Mouse (Mus musculus) hindbrain, postnatal 0 days (tissue): ENCODE data around the gene Abcb1a. TPM values are rescaled to one million over a fixed set of nuclear protein-coding genes. Genes with fewer than 3 reads are reported as not detected.

Source experiments
- ATAC-seq: fragments of 200-750 bp; cut with Nextera tagmentation; 2 replicates; pipeline ENCODE4 v1.8.0; 2017; ENCODE audit warnings: mild to moderate bottlenecking, moderate TSS enrichment, moderate library complexity
- DNase-seq: peaks from one replicate; pipeline ENCODE4 v3.0.0-alpha.2; 2015; ENCODE audit warnings: low spot score
- H3K27ac ChIP-seq: fragments of 300-500 bp; sonication (generic); 2 replicates; pipeline ENCODE4 v1.5.1; 2014; ENCODE audit warnings: mild to moderate bottlenecking
- H3K27me3 ChIP-seq: fragments of 300-500 bp; sonication (generic); 2 replicates; pipeline ENCODE4 v1.6.1; 2014; ENCODE audit warnings: low read length, mixed read lengths; ENCODE audit not compliant: insufficient read depth
- H3K36me3 ChIP-seq: fragments of 300-500 bp; sonication (generic); 2 replicates; pipeline ENCODE4 v1.6.1; 2014; ENCODE audit warnings: low read length, mixed read lengths; ENCODE audit not compliant: insufficient read depth
- H3K4me1 ChIP-seq: fragments of 300-500 bp; sonication (generic); 2 replicates; pipeline ENCODE4 v1.6.1; 2014; ENCODE audit warnings: antibody characterized with exemption, low read length, mixed read lengths; ENCODE audit not compliant: insufficient read depth
- H3K4me2 ChIP-seq: fragments of 300-500 bp; sonication (generic); 2 replicates; pipeline ENCODE4 v1.6.1; 2014; ENCODE audit warnings: low read depth, mild to moderate bottlenecking, low read length, moderate library complexity, mixed read lengths
- H3K4me3 ChIP-seq: fragments of 300-500 bp; sonication (generic); 2 replicates; pipeline ENCODE4 v1.5.1; 2014; ENCODE audit warnings: low read length
- H3K9ac ChIP-seq: fragments of 300-500 bp; sonication (generic); replicated peaks from 2 replicates; pipeline ENCODE4 v1.6.1; 2014; ENCODE audit warnings: mild to moderate bottlenecking, low read length, moderate library complexity, mixed read lengths
- H3K9me3 ChIP-seq: fragments of 300-500 bp; sonication (generic); 2 replicates; pipeline ENCODE4 v1.6.1; 2016; ENCODE audit warnings: low read length, mixed read lengths
- CTCF ChIP-seq: IDR thresholded peaks from 2 replicates; pipeline ENCODE4 v1.5.1; 2016; ENCODE audit warnings: antibody characterized with exemption, control low read depth, low read depth
- WGBS: fragments of 180-500 bp; shearing (Covaris S2); extraction: QIAGEN DNeasy Blood & Tissue Kit; methylation state at CpG from one replicate; pipeline ENCODE4 v1.1.7; 2014; 5-methylcytosine and 5-hydroxymethylcytosine counted together
- polyA plus RNA-seq: library from polyadenylated mRNA; unstranded; fragments of >200 nt; fragmentation: Nextera tagmentation; extraction: Ambion mirVana; gene quantifications from 2 replicates; pipeline ENCODE4 v1.2.1, GENCODE M21; 2015
- total RNA-seq: library from RNA; depleted of rRNA; stranded (reverse); fragments of >200 nt; gene quantifications from 2 replicates; pipeline ENCODE4 v1.2.3, GENCODE M21; 2014; rRNA removed

The Abcb1a gene
- total RNA-seq (5.1 and 6.6 TPM in 2 replicates), polyA plus RNA-seq (3.0 and 3.1 TPM in 2 replicates)

DNA sequence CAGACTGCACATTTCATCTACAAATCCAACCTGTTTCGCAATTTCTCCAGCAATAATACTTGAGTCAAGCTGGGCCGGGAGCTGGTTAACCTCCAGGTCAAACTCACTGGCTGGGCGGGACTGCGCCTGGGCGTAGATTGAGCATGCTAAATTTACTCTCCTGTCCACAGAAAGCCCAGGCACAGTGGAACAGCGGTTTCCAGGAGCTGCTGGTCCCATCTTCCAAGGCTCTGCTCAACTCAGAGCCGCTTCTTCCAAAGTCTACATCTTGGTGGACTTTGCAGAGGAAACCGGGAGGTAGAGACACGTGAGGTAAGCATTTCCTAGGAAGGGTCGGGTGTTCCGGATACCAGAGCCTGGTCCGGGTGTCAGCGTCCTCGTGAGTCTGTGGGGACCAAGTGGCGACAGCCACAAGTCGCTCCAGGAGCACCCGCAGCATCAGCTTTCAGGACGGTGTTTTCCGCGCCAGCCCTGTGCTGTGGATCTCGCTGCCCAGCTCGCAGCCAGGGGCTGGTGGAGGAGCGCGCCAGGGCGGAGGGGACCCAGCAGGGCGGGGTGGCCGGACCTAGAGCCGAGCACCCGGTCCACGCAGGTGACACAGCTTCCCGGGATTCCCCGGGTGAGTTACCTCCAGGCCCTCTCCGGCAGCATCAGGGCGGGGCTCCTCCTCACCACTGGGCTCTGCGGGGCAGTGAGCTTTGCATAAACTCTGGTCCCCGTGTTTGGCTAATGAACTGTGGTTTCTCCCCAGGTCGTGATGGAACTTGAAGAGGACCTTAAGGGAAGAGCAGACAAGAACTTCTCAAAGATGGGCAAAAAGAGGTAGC lies at the start of gene Abcb1a:
Abcb1a (plus strand) TSS at position 167 of the 827 bp plus-strand sequence.
- Histone ChIP-seq H3K9ac (peak within 1 kb of the TSS; percentile 33; the same call in 1 of the 2 replicates), H3K4me1 (no peaks in the 10 kb centered on the region), H3K27me3 (no peaks in the 10 kb centered on the region), H3K36me3 (no peaks in the 10 kb centered on the region), H3K4me3 (peak within 1 kb of the TSS; percentile 48), H3K9me3 (no peaks in the 10 kb centered on the region), H3K27ac (no peak within 1 kb of the TSS), H3K4me2 (peak within 1 kb of the TSS; percentile 83)
- peak; percentile 10 for DNase-seq
- 9% methylated on average over 37 of the region's 37 CpGs for WGBS
- 0 out of 2 replicates have a peak, but pooled peaks have one; percentile 53 for ATAC-seq
- TF ChIP-seq CTCF, result no peak

DNA sequence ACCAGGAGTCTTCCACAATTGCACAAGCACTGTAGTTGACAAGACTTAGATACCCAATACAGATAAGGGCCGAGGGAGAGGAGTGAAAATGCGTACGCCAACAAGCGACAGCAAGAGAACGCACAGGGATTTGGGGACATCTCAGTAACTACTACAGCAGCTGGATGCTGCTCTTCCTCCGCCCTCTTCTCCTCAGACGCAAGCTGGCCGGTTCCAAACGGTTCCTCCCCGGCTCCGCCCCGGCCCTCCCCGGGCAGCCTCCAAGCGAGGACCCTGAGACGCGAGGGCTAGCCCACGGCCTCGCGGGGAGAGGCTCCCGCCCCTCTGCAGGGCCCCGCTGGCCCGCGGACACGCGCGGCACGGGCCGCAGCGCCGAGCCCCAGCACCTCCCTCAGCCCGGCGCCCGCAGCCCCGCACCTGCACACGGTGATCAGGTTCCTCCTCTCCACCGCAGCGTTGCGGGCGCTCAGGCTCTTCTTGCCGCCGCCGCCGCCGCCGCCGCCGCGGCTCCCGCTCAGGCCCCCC lies 37.7 kb upstream of the Abcb1a start:
- Histone ChIP-seq H3K36me3 (no peaks in the 10 kb centered on the region), H3K9ac (peak overlapping the region; percentile 94), H3K4me1 (no peaks in the 10 kb centered on the region), H3K27ac (peak overlapping the region; percentile 94), H3K27me3 (no peaks in the 10 kb centered on the region), H3K9me3 (no peaks in the 10 kb centered on the region), H3K4me3 (peak overlapping the region; percentile 89), H3K4me2 (peak overlapping the region; percentile 81)
- DNase-seq, result peak; percentile 70
- no peak for TF ChIP-seq CTCF
- peak; percentile 67 for ATAC-seq
- WGBS, result 3% methylated on average over 45 of the region's 49 CpGs

- H3K27ac ChIP-seq, result peak within 1 kb of the TSS; percentile 94
- no peaks in the 10 kb centered on the region for H3K4me1 ChIP-seq
- DNase-seq (peak; percentile 97), ATAC-seq (peak; percentile 99)
- WGBS, result 1% methylated on average over 29 of the region's 74 CpGs
- H3K36me3 ChIP-seq, result no peaks in the 10 kb centered on the region
- peak within 1 kb of the TSS; percentile 81 for H3K4me2 ChIP-seq
- TF ChIP-seq CTCF, result no peak
- H3K27me3 ChIP-seq, result no peaks in the 10 kb centered on the region
- H3K9me3 ChIP-seq, result no peaks in the 10 kb centered on the region
- H3K4me3 ChIP-seq, result peak within 1 kb of the TSS; percentile 89
- H3K9ac ChIP-seq, result peak within 1 kb of the TSS; percentile 94
Observed at GRCm38 (mm10) chr5:8622596-8623231, 37.2 kb upstream of the Abcb1a start, which contains the start of gene Rundc3b. TSS of gene Rundc3b (minus strand) at chr5:8622952.

DNA sequence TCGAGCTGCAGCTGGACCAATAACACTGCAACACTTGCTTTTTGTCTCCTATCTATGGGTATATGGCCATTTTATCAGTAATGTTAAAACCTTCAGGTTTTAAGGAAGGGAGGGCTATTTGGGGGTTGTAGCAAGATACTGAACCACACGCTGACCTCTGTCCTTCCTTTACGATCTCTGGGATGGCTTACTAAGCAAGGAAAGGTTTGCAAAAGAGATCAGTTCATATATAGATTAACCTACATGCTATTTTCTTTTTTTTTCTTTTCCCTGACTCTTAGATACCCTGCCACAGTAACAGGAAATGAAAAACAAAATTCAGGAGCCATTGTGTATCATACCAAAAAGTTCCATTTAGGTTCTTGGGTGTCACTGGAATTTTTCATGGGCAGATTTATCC lies 27.0 kb upstream of the Abcb1a start:
- Histone ChIP-seq H3K27me3 (no peaks in the 10 kb centered on the region), H3K9me3 (no peaks in the 10 kb centered on the region), H3K4me2 (no peak overlapping the region), H3K4me1 (no peaks in the 10 kb centered on the region), H3K27ac (no peak overlapping the region), H3K36me3 (no peaks in the 10 kb centered on the region), H3K4me3 (no peak overlapping the region), H3K9ac (no peak overlapping the region)
- ATAC-seq (no peak), DNase-seq (no peak)
- no peak for TF ChIP-seq CTCF
- WGBS, result 90% methylated on average over 3 of the region's 3 CpGs

DNA sequence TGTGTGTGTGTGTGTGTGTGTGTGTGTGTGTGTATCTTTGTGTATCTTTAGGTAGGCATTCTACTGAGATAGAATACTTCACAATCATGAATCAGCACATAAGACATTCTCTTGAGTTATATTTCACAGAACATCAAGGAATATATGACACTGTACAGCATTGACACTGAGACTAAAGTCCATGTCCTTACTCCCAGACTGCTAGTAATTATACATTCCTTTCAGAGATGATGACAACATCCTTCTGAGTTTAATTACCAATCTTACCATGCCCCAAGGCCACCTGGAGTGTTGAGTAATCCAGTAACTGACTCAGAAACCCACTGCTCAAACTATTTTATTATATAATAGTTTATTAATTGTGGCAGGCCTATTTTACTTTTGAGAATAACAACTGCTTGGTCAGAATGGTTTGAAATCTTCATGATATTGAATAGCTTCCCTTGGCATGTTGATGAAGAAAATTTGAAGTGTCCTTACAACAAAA lies 25.3 kb upstream of the Abcb1a start:
- ATAC-seq, result no peak
- DNase-seq, result no peak

GRCm38 (mm10) chr5:8648300-8648699 lies 11.6 kb upstream of the Abcb1a start:
- Histone ChIP-seq H3K27me3 (no peaks in the 10 kb centered on the region), H3K36me3 (no peaks in the 10 kb centered on the region), H3K4me1 (no peaks in the 10 kb centered on the region), H3K27ac (no peak overlapping the region), H3K9ac (no peak overlapping the region), H3K4me3 (no peak overlapping the region), H3K9me3 (no peaks in the 10 kb centered on the region), H3K4me2 (no peak overlapping the region)
- no peak for TF ChIP-seq CTCF
- ATAC-seq, result no peak
- no peak for DNase-seq
- 74% methylated on average over 4 of the region's 4 CpGs for WGBS

More for the DNA sequence above, 25.3 kb upstream of the Abcb1a start:
- no peaks in the 10 kb centered on the region for H3K4me1 ChIP-seq
- no peaks in the 10 kb centered on the region for H3K9me3 ChIP-seq
- H3K9ac ChIP-seq, result no peak overlapping the region
- no peak overlapping the region for H3K4me3 ChIP-seq
- no peak overlapping the region for H3K4me2 ChIP-seq
- H3K27ac ChIP-seq, result no peak overlapping the region
- no peaks in the 10 kb centered on the region for H3K36me3 ChIP-seq
- no peaks in the 10 kb centered on the region for H3K27me3 ChIP-seq
- TF ChIP-seq CTCF, result no peak
